Mouse (Mus musculus): ENCODE measurements around the gene Tbx6. TPM values are rescaled to one million over a fixed set of nuclear protein-coding genes. Genes with fewer than 3 reads are reported as not detected.
A peak's percentile ranks its signal among the peaks of the same experiment; 100 is the strongest.

Gene Tbx6
- polyA plus RNA-seq, 1 experiment from 2014 or later: 0.49 TPM

GRCm38 (mm10) chr7:126793456-126794270 is 12.4 kb downstream of the Tbx6 start:
- ATAC-seq (no peak), DNase-seq (ENCODE audit: low read depth, low spot score) (no peak)
- CTCF ChIA-PET: interaction anchor here (1.4 to 1.6 kb wide), 2 partner anchors 11 to 14 kb away, joined by 3 to 4 read pairs; no protein-coding TSS in a partner anchor
- no peak for TF ChIP-seq CTCF (IDR thresholded peaks at IDR 0.05)
- H3K27me3 ChIP-seq: no peaks in the 10 kb centered on the region
- POLR2A ChIA-PET: interaction anchor here (0.6 to 1.2 kb wide), 4 partner anchors 11 to 197 kb away, joined by 3 to 7 read pairs (median 3); no protein-coding TSS in a partner anchor
- in situ Hi-C loops (cut with MboI; ENCODE audit: low pct_unique_long_range_greater_than_20kb): no loop called here

GRCm38 (mm10) chr7:126794271-126794605 is 13.0 kb downstream of the Tbx6 start:
- no peak for DNase-seq (ENCODE audit: low read depth, low spot score)
- ATAC-seq: no peak
- no peak for TF ChIP-seq CTCF (IDR thresholded peaks at IDR 0.05)
- no peaks in the 10 kb centered on the region for H3K27me3 ChIP-seq
- in situ Hi-C loops (cut with MboI; ENCODE audit: low pct_unique_long_range_greater_than_20kb): no loop called here
- ChIA-PET CTCF (interaction anchor here (1.4 to 1.6 kb wide), 2 partner anchors 12 to 15 kb away, joined by 3 to 4 read pairs; no protein-coding TSS in a partner anchor), POLR2A (interaction anchor here (0.6 kb wide), 1 partner anchor 13 kb away, joined by 3 read pairs; no protein-coding TSS in a partner anchor)

- no peak for TF ChIP-seq CTCF (IDR thresholded peaks at IDR 0.05)
- ATAC-seq (no peak), DNase-seq (ENCODE audit: low read depth, low spot score) (no peak)
- POLR2A ChIA-PET: no interaction called here
- H3K27me3 ChIP-seq: no peaks in the 10 kb centered on the region
- in situ Hi-C loops (cut with MboI; ENCODE audit: low pct_unique_long_range_greater_than_20kb): no loop called here
- CTCF ChIA-PET: no interaction called here
Observed at GRCm38 (mm10) chr7:126795387-126796317, 14.4 kb downstream of the Tbx6 start.

GRCm38 (mm10) chr7:126796350-126796932 is 15.2 kb downstream of the Tbx6 start:
- no peak for TF ChIP-seq CTCF (IDR thresholded peaks at IDR 0.05)
- in situ Hi-C loops (cut with MboI; ENCODE audit: low pct_unique_long_range_greater_than_20kb): no loop called here
- ChIA-PET CTCF (no interaction called here), POLR2A (interaction anchor here (0.7 kb wide), 1 partner anchor 14 kb away, joined by 3 read pairs; no protein-coding TSS in a partner anchor)
- no peaks in the 10 kb centered on the region for H3K27me3 ChIP-seq
- DNase-seq (ENCODE audit: low read depth, low spot score): no peak
- ATAC-seq: no peak

- ChIA-PET CTCF (no interaction called here), POLR2A (interaction anchor here (0.5 to 1.0 kb wide), 3 partner anchors 13 to 64 kb away, joined by 3 read pairs; partner anchors contain the start of gene Hirip3)
- DNase-seq (ENCODE audit: low read depth, low spot score): no peak
Observed at GRCm38 (mm10) chr7:126797411-126798126, 16.3 kb downstream of the Tbx6 start, which contains the start of gene Fam57b. Gene Fam57b, plus strand, starts transcription at chr7:126797668.

GRCm38 (mm10) chr7:126798127-126799049 is 17.1 kb downstream of the Tbx6 start:
- in situ Hi-C loops (cut with MboI; ENCODE audit: low pct_unique_long_range_greater_than_20kb): no loop called here
- ATAC-seq (peak; percentile 1), DNase-seq (ENCODE audit: low read depth, low spot score) (no peak)
- ChIA-PET POLR2A (interaction anchor here (0.8 to 1.1 kb wide), 2 partner anchors 15 to 57 kb away, joined by 3 to 6 read pairs; no protein-coding TSS in a partner anchor), CTCF (no interaction called here)
- H3K27me3 ChIP-seq: no peaks in the 10 kb centered on the region
- no peak for TF ChIP-seq CTCF (IDR thresholded peaks at IDR 0.05)

More at GRCm38 (mm10) chr7:126797411-126798126, 16.3 kb downstream of the Tbx6 start, which contains the start of gene Fam57b:
- ATAC-seq: no peak
- no peaks in the 10 kb centered on the region for H3K27me3 ChIP-seq
- in situ Hi-C loops (cut with MboI; ENCODE audit: low pct_unique_long_range_greater_than_20kb): no loop called here
- TF ChIP-seq CTCF (IDR thresholded peaks at IDR 0.05): no peak

- DNase-seq (ENCODE audit: low read depth, low spot score): peak; percentile 91
- CTCF ChIA-PET: no interaction called here
- POLR2A ChIA-PET: interaction anchor here (0.8 to 1.2 kb wide), 5 partner anchors 16 to 56 kb away, joined by 3 to 7 read pairs (median 5); partner anchors contain the start of gene Tbx6
- H3K27me3 ChIP-seq: no peaks in the 10 kb centered on the region
- TF ChIP-seq CTCF (IDR thresholded peaks at IDR 0.05): no peak
- ATAC-seq: peak; percentile 84
- in situ Hi-C loops (cut with MboI; ENCODE audit: low pct_unique_long_range_greater_than_20kb): no loop called here
Observed at GRCm38 (mm10) chr7:126799050-126799467, 17.8 kb downstream of the Tbx6 start.

- ChIA-PET CTCF (no interaction called here), POLR2A (interaction anchor here (1.0 to 1.3 kb wide), 6 partner anchors 13 to 24 kb away, joined by 3 to 7 read pairs (median 5); partner anchors contain the start of gene Tbx6)
- H3K27me3 ChIP-seq: no peaks in the 10 kb centered on the region
- no peak for DNase-seq (ENCODE audit: low read depth, low spot score)
- in situ Hi-C loops (cut with MboI; ENCODE audit: low pct_unique_long_range_greater_than_20kb): no loop called here
- TF ChIP-seq CTCF (IDR thresholded peaks at IDR 0.05): no peak
- ATAC-seq: peak; percentile 70
Observed at GRCm38 (mm10) chr7:126799468-126800268, 18.4 kb downstream of the Tbx6 start.

All from Patski (cell line).